Mouse (Mus musculus): Measurements from ENCODE around the gene Ip6k2. TPM values are rescaled to one million over a fixed set of nuclear protein-coding genes. Genes with fewer than 3 reads are reported as not detected.

The Ip6k2 gene
- polyA plus RNA-seq, 1 experiment from 2014 or later = 320 TPM

DNA sequence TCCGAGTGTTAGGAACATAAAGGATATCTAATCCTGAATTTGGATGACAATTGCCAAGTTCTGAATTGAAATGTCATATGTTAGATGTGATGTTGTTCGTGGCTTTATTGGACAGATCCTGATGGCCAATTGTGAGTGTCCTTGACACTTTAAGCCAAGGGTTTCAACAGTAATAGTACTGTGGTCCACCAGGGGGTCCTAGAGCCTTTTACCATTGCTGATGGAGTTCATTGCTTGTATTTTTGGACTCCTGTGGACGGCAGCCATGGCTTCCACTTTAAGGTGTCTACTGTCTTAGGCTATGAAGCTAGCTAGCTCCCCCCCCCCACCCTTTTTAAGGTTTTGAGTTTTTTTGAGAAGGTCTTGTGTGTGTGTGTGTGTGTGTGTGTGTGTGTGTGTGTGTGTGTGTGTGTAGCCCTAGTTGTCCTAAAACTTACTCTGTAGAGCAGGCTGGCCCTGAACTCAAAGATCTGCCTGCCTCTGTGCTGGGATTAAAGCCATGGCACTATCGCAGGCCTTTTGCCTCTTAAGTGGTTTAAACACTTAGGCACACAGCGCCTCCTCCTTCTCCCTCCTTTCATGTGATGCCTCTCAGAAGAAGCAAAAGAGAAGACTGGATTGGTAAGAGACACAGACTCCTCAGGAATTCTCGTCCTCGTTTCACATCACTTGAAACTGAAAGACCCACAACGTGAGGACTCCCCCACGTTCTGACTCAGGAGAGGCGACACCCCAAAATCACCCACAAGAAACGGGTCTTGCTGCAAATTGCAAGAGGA lies 31.3 kb upstream of the Ip6k2 start:
- Histone ChIP-seq H3K4me3 (ENCODE audit: low read depth, low read length) (no peak overlapping the region), H3K36me3 (ENCODE audit: control insufficient read depth, insufficient read depth, low read length) (0 out of 2 replicates have a peak, but pooled peaks cover 10% of the 10 kb centered on the region), H3K4me1 (ENCODE audit: control insufficient read depth, insufficient read depth, low read length) (no peaks in the 10 kb centered on the region), H3K9ac (replicated peaks; ENCODE audit: low read depth, low read length) (no peak overlapping the region), H3K4me2 (ENCODE audit: low read depth, low read length) (no peak overlapping the region), H3K9me3 (ENCODE audit: control insufficient read depth, low read length) (no peaks in the 10 kb centered on the region), H3K27me3 (ENCODE audit: control insufficient read depth, insufficient read depth, low read length) (no peaks in the 10 kb centered on the region), H3K27ac (ENCODE audit: low read depth, low read length) (no peak overlapping the region)
- no peak for ATAC-seq (ENCODE audit: low read depth)
- WGBS = 92% methylated on average over 11 of the region's 11 CpGs

GRCm38 (mm10) chr9:108753326-108753725 lies 30.3 kb upstream of the Ip6k2 start:
- Histone ChIP-seq H3K4me3 (ENCODE audit: low read depth, low read length) (no peak overlapping the region), H3K36me3 (ENCODE audit: control insufficient read depth, insufficient read depth, low read length) (0 out of 2 replicates have a peak, but pooled peaks cover 2% of the 10 kb centered on the region), H3K27ac (ENCODE audit: low read depth, low read length) (no peak overlapping the region), H3K9ac (replicated peaks; ENCODE audit: low read depth, low read length) (no peak overlapping the region), H3K4me2 (ENCODE audit: low read depth, low read length) (no peak overlapping the region), H3K9me3 (ENCODE audit: control insufficient read depth, low read length) (no peaks in the 10 kb centered on the region), H3K4me1 (ENCODE audit: control insufficient read depth, insufficient read depth, low read length) (no peaks in the 10 kb centered on the region), H3K27me3 (ENCODE audit: control insufficient read depth, insufficient read depth, low read length) (no peaks in the 10 kb centered on the region)
- 68% methylated on average over 9 of the region's 9 CpGs for WGBS
- no peak for ATAC-seq (ENCODE audit: low read depth)

GRCm38 (mm10) chr9:108753976-108754375 lies 29.6 kb upstream of the Ip6k2 start:
- Histone ChIP-seq H3K27ac (ENCODE audit: low read depth, low read length) (no peak overlapping the region), H3K9ac (replicated peaks; ENCODE audit: low read depth, low read length) (no peak overlapping the region)

DNA sequence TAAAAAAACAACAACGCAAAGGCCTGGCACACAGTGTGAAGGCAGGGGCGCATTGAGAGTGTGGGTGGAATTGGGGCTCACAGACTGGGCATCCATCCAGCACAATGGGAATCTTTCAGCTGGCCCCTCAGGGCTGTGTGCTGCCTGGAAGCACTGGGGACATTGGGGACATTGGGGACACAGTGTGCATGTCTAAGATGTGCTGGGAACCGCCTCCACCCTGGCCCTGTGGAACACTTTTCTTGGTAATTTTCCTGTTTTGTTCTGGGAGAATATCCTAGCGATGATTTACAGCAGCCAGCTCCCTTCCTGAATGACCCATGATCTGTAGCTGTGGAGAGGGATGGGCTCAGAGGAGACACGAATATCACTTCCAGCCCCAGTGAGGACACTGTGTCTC lies 29.2 kb upstream of the Ip6k2 start:
- Histone ChIP-seq H3K4me2 (ENCODE audit: low read depth, low read length) (no peak overlapping the region), H3K4me3 (ENCODE audit: low read depth, low read length) (no peak overlapping the region), H3K9me3 (ENCODE audit: control insufficient read depth, low read length) (no peaks in the 10 kb centered on the region), H3K36me3 (ENCODE audit: control insufficient read depth, insufficient read depth, low read length) (no peaks in the 10 kb centered on the region), H3K9ac (replicated peaks; ENCODE audit: low read depth, low read length) (no peak overlapping the region), H3K27me3 (ENCODE audit: control insufficient read depth, insufficient read depth, low read length) (no peaks in the 10 kb centered on the region), H3K4me1 (ENCODE audit: control insufficient read depth, insufficient read depth, low read length) (no peaks in the 10 kb centered on the region), H3K27ac (ENCODE audit: low read depth, low read length) (no peak overlapping the region)
- ATAC-seq (ENCODE audit: low read depth) = no peak
- WGBS = 86% methylated on average over 5 of the region's 5 CpGs

More at GRCm38 (mm10) chr9:108753976-108754375, 29.6 kb upstream of the Ip6k2 start:
- no peak for ATAC-seq (ENCODE audit: low read depth)
- no peaks in the 10 kb centered on the region for H3K36me3 ChIP-seq (ENCODE audit: control insufficient read depth, insufficient read depth, low read length)
- H3K4me3 ChIP-seq (ENCODE audit: low read depth, low read length) = no peak overlapping the region
- no peaks in the 10 kb centered on the region for H3K4me1 ChIP-seq (ENCODE audit: control insufficient read depth, insufficient read depth, low read length)
- WGBS = 93% methylated on average over 3 of the region's 3 CpGs
- H3K4me2 ChIP-seq (ENCODE audit: low read depth, low read length) = no peak overlapping the region
- H3K27me3 ChIP-seq (ENCODE audit: control insufficient read depth, insufficient read depth, low read length) = no peaks in the 10 kb centered on the region
- H3K9me3 ChIP-seq (ENCODE audit: control insufficient read depth, low read length) = no peaks in the 10 kb centered on the region

GRCm38 (mm10) chr9:108757406-108757805 lies 26.2 kb upstream of the Ip6k2 start:
- WGBS = 74% methylated on average over 6 of the region's 6 CpGs

GRCm38 (mm10) chr9:108759121-108759520 lies 24.5 kb upstream of the Ip6k2 start:
- H3K27ac ChIP-seq (ENCODE audit: low read depth, low read length) = no peak overlapping the region
- H3K36me3 ChIP-seq (ENCODE audit: control insufficient read depth, insufficient read depth, low read length) = no peaks in the 10 kb centered on the region
- no peaks in the 10 kb centered on the region for H3K4me1 ChIP-seq (ENCODE audit: control insufficient read depth, insufficient read depth, low read length)
- no peak overlapping the region for H3K9ac ChIP-seq (replicated peaks; ENCODE audit: low read depth, low read length)
- H3K4me3 ChIP-seq (ENCODE audit: low read depth, low read length) = no peak overlapping the region
- WGBS = 96% methylated on average over 20 of the region's 20 CpGs
- no peak for ATAC-seq (ENCODE audit: low read depth)
- H3K27me3 ChIP-seq (ENCODE audit: control insufficient read depth, insufficient read depth, low read length) = no peaks in the 10 kb centered on the region
- no peaks in the 10 kb centered on the region for H3K9me3 ChIP-seq (ENCODE audit: control insufficient read depth, low read length)
- no peak overlapping the region for H3K4me2 ChIP-seq (ENCODE audit: low read depth, low read length)

More at GRCm38 (mm10) chr9:108757406-108757805, 26.2 kb upstream of the Ip6k2 start:
- H3K9ac ChIP-seq (replicated peaks; ENCODE audit: low read depth, low read length) = no peak overlapping the region
- no peaks in the 10 kb centered on the region for H3K9me3 ChIP-seq (ENCODE audit: control insufficient read depth, low read length)
- H3K36me3 ChIP-seq (ENCODE audit: control insufficient read depth, insufficient read depth, low read length) = no peaks in the 10 kb centered on the region
- H3K4me3 ChIP-seq (ENCODE audit: low read depth, low read length) = no peak overlapping the region
- no peak for ATAC-seq (ENCODE audit: low read depth)
- H3K27me3 ChIP-seq (ENCODE audit: control insufficient read depth, insufficient read depth, low read length) = no peaks in the 10 kb centered on the region
- no peak overlapping the region for H3K27ac ChIP-seq (ENCODE audit: low read depth, low read length)
- no peak overlapping the region for H3K4me2 ChIP-seq (ENCODE audit: low read depth, low read length)
- no peaks in the 10 kb centered on the region for H3K4me1 ChIP-seq (ENCODE audit: control insufficient read depth, insufficient read depth, low read length)

DNA sequence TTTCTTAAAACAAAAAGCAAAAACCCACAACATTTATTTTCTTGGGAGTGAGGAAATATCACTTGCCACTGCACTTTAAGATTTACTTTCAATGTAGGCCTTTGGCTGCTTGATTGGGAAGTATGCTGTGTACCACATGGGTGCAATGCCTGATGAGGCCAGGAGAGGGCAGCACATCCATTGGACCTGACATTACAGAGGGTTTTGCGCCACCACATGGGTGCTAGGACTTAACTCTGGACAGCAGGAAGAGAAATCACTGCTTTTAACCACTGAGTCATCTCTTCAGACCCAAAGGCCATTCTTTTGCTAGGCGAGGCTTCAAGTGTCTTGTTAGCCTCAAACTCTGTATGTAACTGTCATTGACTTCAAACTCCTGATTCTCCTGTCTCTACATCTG lies 23.8 kb upstream of the Ip6k2 start:
- Histone ChIP-seq H3K4me1 (ENCODE audit: control insufficient read depth, insufficient read depth, low read length) (no peaks in the 10 kb centered on the region), H3K9ac (replicated peaks; ENCODE audit: low read depth, low read length) (no peak overlapping the region), H3K27ac (ENCODE audit: low read depth, low read length) (no peak overlapping the region), H3K9me3 (ENCODE audit: control insufficient read depth, low read length) (no peaks in the 10 kb centered on the region), H3K4me3 (ENCODE audit: low read depth, low read length) (no peak overlapping the region), H3K4me2 (ENCODE audit: low read depth, low read length) (no peak overlapping the region), H3K27me3 (ENCODE audit: control insufficient read depth, insufficient read depth, low read length) (no peaks in the 10 kb centered on the region), H3K36me3 (ENCODE audit: control insufficient read depth, insufficient read depth, low read length) (no peaks in the 10 kb centered on the region)
- no peak for ATAC-seq (ENCODE audit: low read depth)
- WGBS = 56% methylated on average over 2 of the region's 2 CpGs

DNA sequence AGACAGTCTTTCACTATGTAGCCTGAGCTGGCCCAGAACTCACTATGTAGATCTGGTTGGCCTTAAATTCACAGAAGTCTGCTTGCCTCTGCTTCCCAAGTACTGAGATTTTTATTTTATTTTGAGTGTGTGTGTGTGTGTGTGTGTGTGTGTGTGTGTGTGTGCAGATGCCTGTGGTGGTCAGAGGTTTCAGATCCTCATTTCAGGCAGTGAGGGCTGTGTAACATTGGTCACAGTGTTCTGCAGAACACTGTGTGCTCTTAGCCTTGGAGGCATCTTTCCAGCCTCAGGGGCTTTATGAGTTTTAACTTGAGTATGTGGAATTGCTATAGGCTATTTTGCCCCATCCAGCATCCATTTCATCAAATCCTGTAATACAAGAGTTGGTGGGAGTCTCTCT lies 22.0 kb upstream of the Ip6k2 start:
- H3K36me3 ChIP-seq (ENCODE audit: control insufficient read depth, insufficient read depth, low read length) = no peaks in the 10 kb centered on the region
- ATAC-seq (ENCODE audit: low read depth) = no peak
- H3K4me2 ChIP-seq (ENCODE audit: low read depth, low read length) = no peak overlapping the region
- H3K9me3 ChIP-seq (ENCODE audit: control insufficient read depth, low read length) = no peaks in the 10 kb centered on the region
- no peaks in the 10 kb centered on the region for H3K4me1 ChIP-seq (ENCODE audit: control insufficient read depth, insufficient read depth, low read length)
- no peak overlapping the region for H3K4me3 ChIP-seq (ENCODE audit: low read depth, low read length)
- no peak overlapping the region for H3K9ac ChIP-seq (replicated peaks; ENCODE audit: low read depth, low read length)
- H3K27ac ChIP-seq (ENCODE audit: low read depth, low read length) = no peak overlapping the region
- no peaks in the 10 kb centered on the region for H3K27me3 ChIP-seq (ENCODE audit: control insufficient read depth, insufficient read depth, low read length)

DNA sequence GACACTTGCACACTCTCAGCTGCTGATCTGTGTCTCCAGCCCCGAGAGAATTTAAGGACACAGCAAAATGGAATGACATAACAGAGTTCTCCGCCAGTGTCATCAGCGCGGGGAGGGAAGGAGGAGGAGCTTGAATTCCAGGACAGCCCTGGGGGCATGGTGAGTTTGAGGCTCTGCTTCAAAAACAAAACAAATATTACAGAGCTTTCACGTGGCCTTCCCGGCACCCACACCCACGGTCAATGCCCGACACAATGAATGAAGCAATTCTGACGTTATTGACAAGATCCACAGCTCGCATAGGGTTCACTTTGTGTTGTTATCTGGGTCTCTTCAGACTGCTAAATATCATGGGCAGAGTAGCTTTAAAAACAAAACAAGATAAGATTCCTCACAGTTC lies 18.6 kb upstream of the Ip6k2 start:
- Histone ChIP-seq H3K4me3 (ENCODE audit: low read depth, low read length) (no peak overlapping the region), H3K9ac (replicated peaks; ENCODE audit: low read depth, low read length) (no peak overlapping the region), H3K36me3 (ENCODE audit: control insufficient read depth, insufficient read depth, low read length) (no peaks in the 10 kb centered on the region), H3K27me3 (ENCODE audit: control insufficient read depth, insufficient read depth, low read length) (no peaks in the 10 kb centered on the region), H3K27ac (ENCODE audit: low read depth, low read length) (no peak overlapping the region), H3K9me3 (ENCODE audit: control insufficient read depth, low read length) (no peaks in the 10 kb centered on the region), H3K4me1 (ENCODE audit: control insufficient read depth, insufficient read depth, low read length) (no peaks in the 10 kb centered on the region), H3K4me2 (ENCODE audit: low read depth, low read length) (no peak overlapping the region)
- no peak for ATAC-seq (ENCODE audit: low read depth)
- 78% methylated on average over 10 of the region's 10 CpGs for WGBS

Data from neural tube, embryonic 14.5 days (tissue).